Mouse (Mus musculus) T-helper 1 cell (primary cell): ENCODE measurements around the gene Ttll7.

Experiments
- in situ Hi-C: fragments of 300-600 bp; cut with MboI, MseI; formaldehyde crosslinking; loops from one replicate; pipeline ENCODE4 v1.15.1; 2025; ENCODE audit warnings: high pct_unique_total_duplicates

Ttll7 gene

DNA sequence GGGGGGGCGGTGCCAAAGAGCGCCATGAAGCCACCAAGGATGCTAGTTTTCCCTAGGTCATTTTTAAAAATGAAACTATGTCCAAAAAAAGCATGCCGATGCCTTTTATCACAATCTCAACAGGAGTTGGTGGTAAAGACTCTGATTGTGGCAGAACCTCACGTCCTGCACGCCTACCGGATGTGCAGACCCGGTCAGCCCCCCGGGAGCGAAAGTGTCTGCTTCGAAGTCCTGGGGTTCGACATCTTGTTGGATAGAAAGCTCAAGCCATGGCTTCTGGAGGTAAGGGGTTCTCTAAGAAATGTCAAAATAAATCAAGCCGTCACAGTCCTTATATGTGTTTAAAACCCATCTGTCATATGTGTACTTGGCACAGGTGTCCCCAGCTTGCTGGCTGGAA is 60.9 kb downstream of the Ttll7 start:
- in situ Hi-C loops: loop anchor here (5.0 to 10.0 kb wide), 3 partner anchors 348 to 728 kb away; no protein-coding TSS in a partner anchor

DNA sequence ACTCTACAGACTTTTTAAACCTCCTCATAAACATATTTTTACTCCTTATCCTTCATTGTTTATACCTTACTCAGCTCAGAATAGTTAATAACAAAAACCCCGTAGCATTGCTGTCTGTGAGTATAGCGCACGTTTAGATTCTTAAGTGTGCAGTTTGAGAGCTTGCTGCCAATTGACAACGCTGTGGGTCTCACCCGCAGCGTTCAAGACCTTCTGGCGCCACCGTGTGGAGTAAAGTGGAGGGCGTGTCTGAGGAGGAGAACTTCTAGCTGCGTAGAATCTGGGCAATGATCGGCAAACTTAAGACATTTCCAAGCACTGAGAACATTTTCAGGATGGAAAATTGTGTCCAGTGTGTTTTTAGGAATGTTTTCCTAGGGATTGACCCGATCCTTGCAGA is 62.6 kb downstream of the Ttll7 start:
- in situ Hi-C loops: loop anchor here (5.0 to 10.0 kb wide), 5 partner anchors 122 to 730 kb away; no protein-coding TSS in a partner anchor

DNA sequence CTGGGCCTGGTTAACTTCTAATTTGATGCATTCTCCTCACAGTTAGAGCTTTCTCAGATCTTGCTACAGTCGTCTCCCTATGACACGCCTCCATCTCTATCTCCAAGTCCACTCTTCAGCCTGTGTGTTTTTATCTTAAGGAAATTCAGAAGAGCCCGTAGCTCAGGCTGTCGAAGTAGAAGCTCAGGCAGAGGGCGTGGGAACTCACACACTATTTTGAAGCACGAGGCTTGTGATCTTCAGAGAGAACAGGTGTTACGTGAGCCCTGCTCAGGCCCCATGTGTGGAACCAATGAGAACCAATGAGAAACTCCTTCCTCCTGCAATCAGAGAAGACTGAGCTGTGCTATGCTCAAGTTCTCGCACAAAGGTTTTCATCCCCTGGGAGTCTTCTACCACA is 65.7 kb downstream of the Ttll7 start:
- in situ Hi-C loops: loop anchor here (5.0 to 10.0 kb wide), 4 partner anchors 126 to 733 kb away; no protein-coding TSS in a partner anchor

DNA sequence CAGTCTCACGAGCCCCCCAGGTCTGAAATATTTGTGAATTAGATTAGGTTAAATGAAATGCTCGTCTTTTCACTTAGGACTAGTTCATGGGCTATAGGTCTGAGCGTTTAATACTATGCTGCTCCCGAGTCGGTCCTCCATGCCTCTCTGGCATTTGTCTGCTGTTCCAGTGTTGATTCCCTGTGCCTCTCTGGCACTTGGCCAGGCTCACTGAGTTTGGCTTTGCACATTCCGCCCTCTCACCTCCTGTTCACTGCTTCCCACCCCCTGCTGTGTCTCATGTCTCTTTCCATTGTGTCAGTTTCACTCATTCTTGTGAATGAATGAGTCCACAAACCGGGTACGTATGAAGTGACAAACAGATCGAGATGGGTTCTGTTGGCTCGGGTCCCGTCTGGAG is 66.2 kb downstream of the Ttll7 start:
- in situ Hi-C loops: loop anchor here (5.0 to 10.0 kb wide), 4 partner anchors 126 to 734 kb away; no protein-coding TSS in a partner anchor

DNA sequence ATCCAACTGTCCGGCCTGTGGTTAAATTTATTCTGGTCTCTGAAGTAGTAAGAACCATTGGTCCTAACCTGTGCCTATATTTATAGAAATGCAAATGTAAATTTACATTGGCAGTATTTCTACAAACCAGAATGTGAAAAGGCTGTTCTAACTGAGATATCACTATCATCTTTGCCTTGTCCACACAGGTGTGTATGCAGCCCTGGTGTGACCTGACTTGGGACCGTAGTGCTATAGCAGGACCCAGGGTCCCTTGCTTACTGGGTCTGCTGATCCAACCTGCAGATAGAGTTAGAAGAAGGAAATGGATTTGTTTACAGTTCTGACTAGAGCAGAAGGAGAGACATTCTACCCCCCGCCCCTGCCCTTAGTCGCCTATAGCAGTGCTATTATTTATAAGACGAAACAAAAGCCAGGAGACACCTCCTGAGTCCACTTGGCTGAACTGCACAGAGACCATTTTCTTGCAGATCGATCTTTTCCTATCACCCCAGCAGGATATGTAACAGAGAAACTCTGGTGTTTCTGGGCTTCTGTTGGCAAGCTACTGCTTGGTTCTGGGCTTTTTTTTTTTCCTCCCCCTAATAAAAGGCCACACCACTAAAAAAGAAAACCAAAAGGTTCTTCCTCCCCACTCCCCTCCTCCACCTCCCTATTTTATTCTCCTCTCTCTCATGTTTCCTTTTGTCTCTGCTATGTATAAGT is 75.3 kb downstream of the Ttll7 start:
- in situ Hi-C loops: no loop called here

DNA sequence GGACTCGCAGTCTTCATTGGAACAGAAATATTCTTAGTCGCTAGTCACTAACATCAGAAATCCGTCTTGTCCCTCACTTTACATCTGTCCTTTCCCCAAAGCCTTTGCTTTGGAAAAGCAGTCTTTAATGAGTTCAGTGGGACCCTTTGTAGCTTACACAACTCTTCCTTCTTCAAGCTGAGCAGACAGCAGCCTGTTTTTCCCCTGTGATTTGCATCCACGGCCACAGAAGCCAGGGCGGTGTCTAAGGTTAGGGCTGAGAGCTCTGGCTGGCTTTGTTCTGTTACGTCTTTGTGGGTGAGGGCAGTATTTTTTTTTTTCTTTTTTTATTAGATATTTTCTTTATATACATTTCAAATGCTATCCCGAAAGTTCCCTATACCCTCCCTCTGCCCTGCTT is 76.0 kb downstream of the Ttll7 start:
- in situ Hi-C loops: no loop called here

DNA sequence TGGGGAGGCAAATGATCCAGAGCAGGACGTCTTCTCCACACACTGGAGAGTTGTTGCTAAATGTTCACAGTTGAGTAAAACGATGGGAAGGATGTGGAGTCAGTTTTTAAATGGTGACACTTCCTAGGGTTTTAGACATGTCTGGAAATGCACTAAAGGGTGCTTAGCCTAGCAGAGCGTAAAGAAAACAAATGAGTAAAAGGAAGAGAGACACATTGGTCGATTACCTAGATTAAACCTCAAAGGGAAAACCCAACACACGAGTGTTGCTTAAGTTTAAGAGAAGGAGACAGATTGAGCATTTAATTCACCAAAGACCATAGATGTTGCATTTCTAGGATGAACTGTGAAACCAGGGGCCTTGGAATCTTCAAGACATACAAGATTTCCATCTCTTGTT is 76.8 kb downstream of the Ttll7 start:
- in situ Hi-C loops: no loop called here

DNA sequence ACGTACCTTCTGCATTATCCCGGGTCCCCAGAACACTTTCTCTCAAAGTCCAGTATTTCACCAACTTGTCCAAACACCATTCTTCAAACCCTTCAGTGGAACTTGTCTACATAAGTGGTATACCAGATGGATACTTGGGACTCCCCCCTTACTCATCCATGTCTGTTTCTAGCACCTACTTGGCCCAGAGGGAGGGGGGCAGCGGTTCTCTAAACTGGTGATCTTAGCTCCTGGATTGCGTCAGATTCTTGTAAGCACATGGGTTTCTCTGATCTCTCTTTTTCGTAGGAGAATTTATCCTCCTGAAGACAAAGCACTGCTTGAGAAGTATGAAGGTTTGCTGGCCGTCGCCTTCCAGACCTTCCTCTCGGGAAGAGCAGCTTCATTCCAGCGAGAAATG is 79.0 kb downstream of the Ttll7 start:
- in situ Hi-C loops: no loop called here

DNA sequence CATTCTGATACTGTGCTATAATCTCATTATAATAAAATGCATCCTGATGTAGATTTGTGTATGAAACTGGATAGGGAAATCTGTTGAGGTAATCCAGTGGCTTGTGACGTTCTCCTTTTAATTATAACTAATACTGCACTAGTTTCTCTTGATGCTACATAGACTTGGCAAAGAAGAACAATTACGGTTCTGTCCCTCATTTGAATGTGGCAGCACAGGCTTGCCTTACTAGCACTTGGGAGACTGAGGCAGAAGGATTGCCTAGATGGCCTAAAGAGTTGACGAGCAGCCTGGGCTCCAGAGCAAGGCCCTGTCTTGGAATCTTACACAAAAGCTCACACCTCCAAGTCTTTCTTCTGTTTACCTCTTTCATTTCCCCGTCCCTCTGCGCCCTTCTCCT is 80.3 kb downstream of the Ttll7 start:
- in situ Hi-C loops: no loop called here

DNA sequence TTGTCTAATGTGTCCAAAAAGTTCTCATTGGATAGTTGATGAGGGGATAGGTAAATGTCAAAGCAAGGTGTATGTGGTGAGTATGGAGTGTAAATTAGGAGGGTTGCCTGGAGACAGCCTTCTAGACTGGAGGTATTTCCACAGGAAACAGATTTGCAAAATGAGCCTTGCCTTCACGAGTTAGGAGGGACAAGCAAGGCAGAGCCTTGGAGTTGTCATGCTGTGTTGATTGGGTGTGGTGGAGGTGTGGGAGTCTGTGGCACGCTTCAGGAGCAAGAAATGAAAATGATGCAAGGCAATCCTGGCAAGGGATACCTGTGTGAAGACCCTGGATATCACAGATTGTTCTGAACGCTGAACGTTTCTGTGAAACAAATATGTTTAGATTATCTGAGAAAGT is 84.7 kb downstream of the Ttll7 start:
- in situ Hi-C loops: no loop called here

DNA sequence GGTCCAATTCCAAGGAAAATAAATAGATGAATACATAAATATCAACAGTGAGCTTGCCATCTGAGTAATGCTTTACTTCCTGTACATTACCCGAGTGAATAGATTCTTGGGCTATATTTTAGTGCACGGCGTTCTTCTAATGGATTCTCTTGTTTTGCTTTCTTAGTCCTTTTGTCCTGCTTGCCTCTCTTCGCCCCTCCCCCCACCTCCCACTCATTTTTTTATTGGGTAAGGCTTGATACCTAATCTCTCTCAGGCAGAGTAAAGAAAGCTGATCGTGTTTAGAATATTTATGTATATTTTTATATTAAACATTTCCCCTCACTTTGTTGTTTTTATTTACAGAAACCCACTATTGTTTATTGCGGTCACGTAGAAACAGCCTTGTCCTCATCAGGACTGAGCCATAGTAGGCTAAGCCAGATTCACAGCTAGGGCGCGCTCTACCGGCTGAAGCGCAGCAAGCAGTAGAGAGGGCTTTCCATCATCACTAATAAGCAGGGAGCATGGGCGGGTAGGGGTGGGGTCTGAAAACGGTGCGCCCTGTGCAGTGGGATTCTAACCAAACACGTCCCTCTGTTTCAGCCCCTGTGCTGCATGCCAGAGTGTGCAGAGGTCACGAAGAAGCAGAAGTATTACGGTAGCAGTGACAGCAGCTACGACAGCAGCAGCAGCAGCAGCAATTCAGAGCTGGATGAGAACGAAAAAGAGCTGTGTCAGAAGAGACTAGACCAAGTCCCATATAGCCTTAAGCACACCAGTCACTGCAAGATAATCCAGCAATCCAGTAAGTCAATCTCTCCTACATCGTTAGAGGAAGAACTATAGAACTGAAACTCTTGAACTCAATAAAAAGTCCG is 87.5 kb downstream of the Ttll7 start:
- in situ Hi-C loops: no loop called here

DNA sequence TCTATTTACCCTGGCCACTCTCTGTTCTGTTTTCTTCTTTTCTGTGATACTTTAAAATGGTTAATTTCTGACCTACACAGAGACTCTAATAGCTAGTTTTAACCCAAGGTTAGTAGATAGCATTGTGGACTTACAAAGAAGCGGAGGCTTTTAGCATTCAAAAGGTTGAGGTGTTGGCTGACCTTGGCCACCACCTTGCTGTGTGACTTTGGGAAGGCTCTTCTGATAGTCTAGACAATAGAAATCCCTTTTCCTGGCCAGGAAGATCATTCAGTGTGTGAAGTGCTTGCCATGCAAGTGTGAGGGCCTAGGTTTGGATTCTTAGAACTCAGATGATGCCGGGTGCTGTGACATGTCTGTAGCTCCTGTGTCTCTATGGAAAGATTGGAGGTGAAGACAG is 90.9 kb downstream of the Ttll7 start:
- in situ Hi-C loops: no loop called here

DNA sequence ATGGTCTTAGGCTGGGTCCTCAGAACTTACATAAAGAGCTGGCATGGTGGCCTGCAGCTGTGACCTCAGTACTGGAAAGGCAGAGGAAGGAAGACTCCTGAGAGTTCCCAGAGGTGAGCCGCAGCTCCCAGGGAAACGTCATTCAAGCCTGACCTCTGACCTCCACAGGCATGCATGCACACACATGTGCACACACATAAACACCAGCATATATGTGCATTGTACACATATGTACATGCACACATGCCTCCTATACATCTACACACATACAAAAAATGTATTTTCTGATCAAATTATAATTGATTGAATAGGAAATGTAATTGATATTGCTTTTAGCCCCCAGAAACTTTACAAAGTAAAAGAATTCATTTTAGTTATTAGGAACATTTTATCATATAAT is 93.2 kb downstream of the Ttll7 start:
- in situ Hi-C loops: no loop called here

DNA sequence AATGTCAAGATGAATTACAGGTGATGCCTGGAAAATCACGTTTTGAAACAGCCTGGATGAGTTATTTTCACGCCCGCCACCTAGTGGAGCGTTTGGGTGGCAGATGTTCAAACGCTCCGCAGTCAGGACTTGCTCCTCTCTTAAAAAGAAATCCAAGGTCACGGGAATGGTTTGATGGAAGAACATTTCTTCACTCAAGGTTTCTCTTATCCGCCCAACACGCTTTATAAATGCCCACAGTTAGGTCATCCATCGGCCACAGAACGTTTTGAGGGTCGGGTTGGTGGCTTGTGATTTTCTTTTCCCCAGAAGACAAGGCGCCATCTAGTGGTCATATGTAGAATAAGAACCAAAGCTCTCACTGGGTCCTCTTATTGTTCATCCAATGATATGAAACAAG is 93.7 kb downstream of the Ttll7 start:
- in situ Hi-C loops: no loop called here

DNA sequence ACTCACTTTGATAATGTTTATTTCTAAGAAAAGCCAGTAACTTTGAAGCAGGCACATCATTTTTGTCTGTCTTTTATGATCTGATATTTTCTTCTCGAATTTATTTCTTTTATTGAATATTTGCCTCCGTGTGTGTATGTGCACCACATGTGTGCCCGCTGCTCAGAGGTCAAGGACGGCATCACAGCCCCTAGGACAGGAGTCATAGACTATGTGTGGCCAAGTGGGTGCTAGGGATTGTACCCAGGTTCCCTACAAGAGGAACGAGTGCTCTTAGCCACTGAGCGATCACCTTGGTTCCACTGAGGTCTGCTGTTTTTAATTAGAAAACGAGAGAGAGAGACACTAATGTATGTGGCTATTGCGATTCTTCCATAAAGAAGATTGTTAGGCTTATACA is 94.5 kb downstream of the Ttll7 start:
- in situ Hi-C loops: no loop called here

DNA sequence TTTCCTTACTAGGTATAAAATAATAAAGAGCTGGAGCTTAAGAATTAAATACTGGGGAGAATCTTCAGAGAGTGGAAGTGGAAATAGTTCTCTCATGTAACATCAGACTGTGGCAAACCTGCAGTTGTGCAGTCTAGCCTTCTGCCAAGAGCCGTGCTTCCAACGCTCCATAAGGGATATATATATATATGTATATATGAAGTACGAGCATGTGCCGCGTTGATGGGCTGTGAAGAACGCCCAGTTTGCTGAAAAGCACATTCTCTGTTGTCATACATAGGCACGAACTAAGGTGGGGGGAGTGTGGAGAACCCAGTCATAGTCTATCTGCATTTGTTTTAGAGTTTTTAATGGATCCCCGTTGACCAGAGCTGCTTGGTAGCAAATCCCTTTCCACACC is 104.6 kb downstream of the Ttll7 start:
- in situ Hi-C loops: no loop called here

DNA sequence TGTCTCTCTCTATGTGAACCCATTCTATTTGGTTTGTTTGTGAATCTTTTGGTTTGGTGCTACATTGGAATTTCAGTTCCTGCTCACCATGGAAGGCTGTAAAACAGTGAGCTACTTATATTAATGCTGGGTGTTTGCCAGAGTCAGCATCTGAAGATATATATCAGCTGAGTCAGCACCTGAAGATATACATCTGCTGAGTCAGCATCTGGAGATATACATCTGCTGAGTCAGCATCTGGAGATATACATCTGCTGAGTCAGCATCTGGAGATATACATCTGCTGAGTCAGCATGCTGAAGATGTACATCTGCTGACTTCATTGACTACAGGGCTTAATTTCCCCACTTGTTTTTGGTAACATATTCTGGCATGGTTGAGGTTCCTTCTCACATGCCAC is 110.7 kb downstream of the Ttll7 start:
- in situ Hi-C loops: no loop called here

DNA sequence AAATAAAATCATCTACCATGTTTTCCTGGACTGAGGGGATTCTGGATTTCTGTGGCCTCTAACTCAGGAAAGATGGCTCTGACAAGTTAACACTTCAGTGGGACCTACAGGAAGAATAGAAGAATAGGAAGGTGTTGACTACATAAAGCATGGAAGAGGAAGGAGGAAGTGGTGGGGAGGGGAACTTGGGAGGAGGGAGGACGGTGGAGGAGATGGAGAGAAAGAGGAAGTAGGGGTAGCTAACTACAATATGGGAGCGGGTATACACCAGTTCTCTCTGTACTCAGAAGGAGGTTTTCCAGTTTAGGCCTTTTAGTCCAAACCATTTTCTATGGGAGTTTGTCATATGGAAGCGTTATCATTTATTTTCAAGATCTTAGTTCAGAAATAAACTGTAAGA is 112.2 kb downstream of the Ttll7 start:
- in situ Hi-C loops: no loop called here

DNA sequence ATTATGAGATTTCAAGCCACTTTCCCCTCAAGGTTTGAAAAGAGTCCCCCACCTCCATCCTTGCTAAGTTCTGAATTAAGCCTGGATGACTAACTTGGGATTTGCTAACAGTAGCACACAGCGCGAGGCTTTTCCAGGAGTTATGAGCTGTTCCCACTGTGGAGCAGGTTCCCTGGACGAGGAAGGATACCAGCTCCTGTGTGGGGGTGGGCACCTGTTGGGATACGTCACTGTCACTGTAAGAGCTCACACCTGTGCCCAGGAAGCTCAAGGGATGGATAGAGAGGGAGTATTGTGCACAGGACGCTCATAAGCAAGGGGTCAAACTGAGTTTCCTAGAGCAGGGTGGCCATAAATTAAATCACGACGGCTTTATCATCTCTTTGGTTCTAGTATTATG is 115.1 kb downstream of the Ttll7 start:
- in situ Hi-C loops: no loop called here

DNA sequence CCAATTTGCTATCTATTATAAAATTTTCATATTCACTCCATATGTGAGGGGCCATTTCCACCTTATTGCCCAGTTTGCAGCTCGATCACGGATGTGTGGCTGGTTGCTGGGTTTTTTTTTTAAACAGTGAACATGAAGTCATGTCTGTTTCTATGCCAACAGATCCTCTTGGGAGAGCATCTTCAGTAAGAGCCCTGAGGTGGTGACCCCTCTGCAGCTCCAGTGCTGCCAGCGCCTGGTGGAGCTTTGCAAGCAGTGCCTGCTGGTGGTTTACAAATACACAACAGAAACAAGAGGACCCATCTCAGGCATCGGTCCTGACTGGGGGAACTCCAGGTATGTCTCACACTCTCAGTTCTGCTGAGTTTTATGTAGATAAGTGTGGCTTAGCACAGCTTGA is 115.7 kb downstream of the Ttll7 start:
- in situ Hi-C loops: no loop called here

DNA sequence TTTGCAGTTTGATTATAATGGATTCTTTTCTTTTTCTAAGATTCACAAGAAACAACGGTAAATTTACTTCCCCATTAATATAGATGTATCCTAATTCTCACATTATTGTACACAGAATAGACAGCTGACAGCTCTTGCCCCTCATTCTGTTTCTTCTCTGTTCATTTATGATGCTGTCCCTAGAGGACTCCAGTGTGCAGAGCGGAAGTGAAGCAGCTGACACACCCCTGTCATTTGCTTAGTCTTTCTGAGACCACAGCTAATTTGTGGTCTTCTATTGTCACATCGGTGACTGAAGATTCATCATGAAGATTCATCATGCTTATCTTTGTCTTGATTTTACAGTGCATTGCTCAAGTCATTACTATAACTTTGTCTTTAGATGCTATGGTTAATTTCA is 126.1 kb downstream of the Ttll7 start:
- in situ Hi-C loops: no loop called here

DNA sequence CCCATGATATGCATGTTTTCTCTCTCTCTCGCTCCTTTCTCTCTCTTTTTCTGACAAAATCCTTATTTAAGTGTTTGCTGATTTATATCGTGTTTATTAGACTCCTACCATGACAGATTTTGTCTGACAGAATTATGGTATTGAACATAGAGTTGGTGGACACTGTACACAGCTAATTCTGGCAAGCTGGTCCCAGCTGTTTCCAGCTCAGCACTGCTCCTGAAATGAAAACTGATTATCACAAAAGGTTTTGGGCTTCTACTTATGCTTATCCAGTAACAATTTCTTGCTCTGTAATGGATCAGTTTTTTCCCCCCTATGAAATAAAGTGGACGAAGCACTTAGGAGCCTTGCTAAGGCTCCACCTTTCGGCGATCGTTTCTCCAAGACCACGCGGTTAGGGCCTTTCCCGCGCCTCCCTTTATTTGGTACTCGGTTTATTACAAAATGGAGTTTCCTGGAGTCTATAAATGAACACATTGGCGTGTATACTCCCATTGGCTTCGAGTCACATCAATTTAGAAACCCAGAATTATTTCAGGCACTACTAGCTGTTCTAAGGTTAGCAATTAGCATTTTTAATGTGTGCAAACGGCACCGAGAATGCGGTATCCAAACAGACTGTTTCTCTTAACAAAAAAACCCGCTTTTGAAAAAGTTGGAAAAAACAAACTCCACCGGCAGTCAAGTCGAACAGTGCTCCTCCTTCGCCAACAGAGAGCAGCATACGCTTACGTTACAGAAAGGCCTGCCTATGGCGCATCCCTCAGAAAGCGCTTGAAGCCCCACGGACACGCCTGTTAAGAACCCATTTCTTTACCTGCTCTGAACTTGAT is 141.9 kb downstream of the Ttll7 start:
- in situ Hi-C loops: no loop called here
